ENCODE assay signal across 9 mouse cellular contexts in the genomic region with DNA sequence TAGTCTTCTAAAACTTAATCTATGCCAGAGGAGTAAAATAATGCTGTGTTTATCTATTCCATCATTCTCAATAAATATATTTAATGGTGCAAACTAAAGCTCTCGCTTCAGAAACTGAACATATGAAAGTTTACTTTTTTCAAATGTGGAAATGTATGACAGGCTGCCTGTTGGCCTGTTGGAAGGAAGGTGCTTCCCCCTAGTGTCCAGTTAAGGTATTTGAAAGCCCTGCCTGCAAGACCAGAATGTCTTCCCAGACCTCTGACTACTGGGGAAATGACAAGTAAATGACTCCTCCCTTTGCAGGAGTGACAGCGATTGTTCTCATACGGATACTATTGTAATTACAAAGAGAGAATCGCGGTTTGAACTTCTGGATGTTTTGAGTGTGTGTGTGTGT. TPM values are rescaled to one million over a fixed set of nuclear protein-coding genes. Genes with fewer than 3 reads are reported as not detected.
DNase-seq lines count a peak whose midpoint lies in the region; ATAC-seq and TF ChIP-seq lines count a peak whose summit lies in the region.
"Had no signal": no experiment of that assay in that cellular context is flagged by ENCODE, and none has a peak within 500 bp of the region (broad histone marks: within the 10 kb centered on the region; RNA-seq: fewer than 3 reads in every experiment).

No protein-coding gene starts in this region.

- TF ChIP-seq EP300 in MEL (IDR thresholded peaks at IDR 0.05; ENCODE audit: low read depth in 1 of 2, low read length in 2 of 2): no peak

- H3K4me1 ChIP-seq in heart, embryonic 12.5 days (replicated peaks): no peaks in the 10 kb centered on the region
- H3K4me1 ChIP-seq in MEL (ENCODE audit: control insufficient read depth in 1 of 2, insufficient read depth in 2 of 2, low read length in 2 of 2): no peaks in the 10 kb centered on the region
- H3K4me1 ChIP-seq: limb, embryonic 15.5 days had no signal

- ATAC-seq in heart, embryonic 12.5 days (ENCODE audit: insufficient number of reproducible peaks, low FRiP score): no peak

- H3K9ac ChIP-seq in heart, embryonic 12.5 days: no peak overlapping the region
- no peak overlapping the region for H3K9ac ChIP-seq in MEL (ENCODE audit: control insufficient read depth, low read depth, low read length, poor library complexity, severe bottlenecking)
- H3K9ac ChIP-seq: limb, embryonic 15.5 days had no signal

- 0 out of 2 replicates have a peak, but pooled peaks cover 2% of the 10 kb centered on the region for H3K27me3 ChIP-seq in heart, embryonic 12.5 days (replicated peaks)
- H3K27me3 ChIP-seq in MEL (ENCODE audit: control insufficient read depth in 1 of 2, insufficient read depth in 2 of 2, low read length in 2 of 2): no peaks in the 10 kb centered on the region
- H3K27me3 ChIP-seq: limb, embryonic 15.5 days had no signal

- TF ChIP-seq POLR2A in MEL (IDR thresholded peaks at IDR 0.05; ENCODE audit: control insufficient read depth in 1 of 2, insufficient read depth in 1 of 2, low read depth in 1 of 2, low read length in 2 of 2, poor library complexity in 1 of 2): no peak

- no peaks in the 10 kb centered on the region for H3K36me3 ChIP-seq in heart, embryonic 12.5 days
- H3K36me3 ChIP-seq in MEL (ENCODE audit: control insufficient read depth in 1 of 2, insufficient read depth in 2 of 2, low read length in 2 of 2): no peaks in the 10 kb centered on the region
- H3K36me3 ChIP-seq: limb, embryonic 15.5 days had no signal

- TF ChIP-seq RAD21 in MEL (IDR thresholded peaks at IDR 0.05; ENCODE audit: low read depth, low read length): peak; percentile 80

- no peaks in the 10 kb centered on the region for H3K79me2 ChIP-seq in MEL (ENCODE audit: control insufficient read depth, insufficient read depth, low read length, poor library complexity)

- TF ChIP-seq CTCF in MEL (IDR thresholded peaks at IDR 0.05 in 2 of 3, conservative IDR thresholded peaks at IDR 0.05 in 1 of 3; ENCODE audit: control insufficient read depth in 1 of 3, insufficient read depth in 1 of 3, low read depth in 2 of 3, low read length in 3 of 3, poor library complexity in 1 of 3, severe bottlenecking in 1 of 3): peak; percentile 56 to 69 (median 59)

- H3K9me3 ChIP-seq in heart, embryonic 12.5 days (replicated peaks): no peaks in the 10 kb centered on the region
- H3K9me3 ChIP-seq in MEL (replicated peaks; ENCODE audit: insufficient read depth, low read length): no peaks in the 10 kb centered on the region
- H3K9me3 ChIP-seq: limb, embryonic 15.5 days had no signal

- WGBS in heart, embryonic 12.5 days: 12% methylated on average over 5 of the region's 5 CpGs

- H3K27ac ChIP-seq in heart, embryonic 12.5 days (ENCODE audit: poor library complexity, severe bottlenecking): no peak overlapping the region
- H3K27ac ChIP-seq in MEL (ENCODE audit: control insufficient read depth, low read depth, low read length): no peak overlapping the region
- H3K27ac ChIP-seq: limb, embryonic 15.5 days had no signal

- peak; percentile 58 to 80 for DNase-seq in heart, adult 18-20 months
- DNase-seq in MEL (ENCODE audit: low read depth, low spot score): peak; percentile 81
- peak; percentile 88 to 92 for DNase-seq in cerebellum, postnatal 10 days
- peak; percentile 53 for DNase-seq in gastrocnemius, postnatal 10 days
- peak; percentile 69 to 82 for DNase-seq in kidney, postnatal 36 days
- DNase-seq in lung, postnatal 10 days: peak; percentile 88
- DNase-seq in right cerebral cortex, adult 2 months (ENCODE audit: low spot score in 2 of 2): peak; percentile 70 to 85

- no peak overlapping the region for H3K4me3 ChIP-seq in heart, embryonic 12.5 days
- no peak overlapping the region for H3K4me3 ChIP-seq in MEL (ENCODE audit: control insufficient read depth in 1 of 2, insufficient read depth in 1 of 2, low read depth in 2 of 2, low read length in 2 of 2)
- H3K4me3 ChIP-seq: limb, embryonic 15.5 days had no signal

- no peak overlapping the region for H3K4me2 ChIP-seq in heart, embryonic 12.5 days
- H3K4me2 ChIP-seq: limb, embryonic 15.5 days had no signal

TF ChIP-seq in MEL, 35 proteins besides CTCF, POLR2A, EP300 and RAD21:
- peak; percentile 69 for TF ChIP-seq SMC3 (IDR thresholded peaks at IDR 0.05; ENCODE audit: low read depth, low read length)
- TF ChIP-seq USF2 (IDR thresholded peaks at IDR 0.05; ENCODE audit: borderline replicate concordance in 1 of 2, insufficient read depth in 1 of 2, low read depth in 1 of 2, low read length in 2 of 2): no peak
- no peak for TF ChIP-seq HCFC1 (IDR thresholded peaks at IDR 0.05; ENCODE audit: low read depth, low read length)
- no peak for TF ChIP-seq TAL1 (IDR thresholded peaks at IDR 0.05; ENCODE audit: low read length)
- no peak for TF ChIP-seq MYC (IDR thresholded peaks at IDR 0.05; ENCODE audit: low read depth, low read length)
- TF ChIP-seq ZC3H11A (IDR thresholded peaks at IDR 0.05; ENCODE audit: low read depth, low read length): peak; percentile 57
- no peak for TF ChIP-seq TCF12 (IDR thresholded peaks at IDR 0.05; ENCODE audit: low read depth, low read length)
- TF ChIP-seq GABPA (IDR thresholded peaks at IDR 0.05; ENCODE audit: low read depth, low read length): no peak
- no peak for TF ChIP-seq USF1 (IDR thresholded peaks at IDR 0.05; ENCODE audit: low read depth, low read length)

RNA-seq across cellular contexts. Expression of gene Tmem18, which starts 6.2 kb away (rescaled TPM):
- total RNA-seq in heart, adult 18-20 months (2021): 1 to 10 TPM; 9.5 to 9.6 TPM
- polyA plus RNA-seq in heart, embryonic 12.5 days (2016; fragmentation: Nextera tagmentation; extraction: Ambion mirVana): 14.8 and 15.4 TPM in 2 replicates
- 15.0 and 20.0 TPM in 2 replicates for total RNA-seq in MEL (2012; rRNA removed)
- polyA plus RNA-seq in MEL (2012; ENCODE audit: insufficient read depth in 1 of 2, insufficient read length in 2 of 2, low read depth in 1 of 2, low replicate concordance in 2 of 2, missing spikeins in 1 of 2): 10 to 100 TPM in 1 of 2 experiments, not detected in 1; 17.0 TPM
- 10 to 100 TPM in 1 of 2 experiments, 1 to 10 TPM in 1; 8.8 to 12.4 TPM for total RNA-seq in gastrocnemius, postnatal 10 days (2021)
